Mouse (Mus musculus) heart, embryonic 12.5 days (tissue): ENCODE measurements around the gene Gm7247. TPM values are rescaled to one million over a fixed set of nuclear protein-coding genes. Genes with fewer than 3 reads are reported as not detected.

Experiments
- ATAC-seq: fragments of 200-750 bp; cut with Nextera tagmentation; 2 replicates; pipeline ENCODE4 v1.8.0; 2017; ENCODE audit warnings: moderate TSS enrichment, moderate library complexity; ENCODE audit not compliant: insufficient number of reproducible peaks, low FRiP score
- H3K27ac ChIP-seq: fragments of 300-500 bp; sonication (generic); 2 replicates; pipeline ENCODE4 v1.5.1; 2016; ENCODE audit warnings: mild to moderate bottlenecking, moderate library complexity; ENCODE audit not compliant: poor library complexity, severe bottlenecking
- H3K27me3 ChIP-seq: fragments of 300-500 bp; sonication (generic); replicated peaks from 2 replicates; pipeline ENCODE4 v1.6.1; 2016; ENCODE audit warnings: mild to moderate bottlenecking, moderate library complexity
- H3K36me3 ChIP-seq: fragments of 300-500 bp; sonication (generic); 2 replicates; pipeline ENCODE4 v1.6.1; 2016; ENCODE audit warnings: mild to moderate bottlenecking, moderate library complexity
- H3K4me1 ChIP-seq: fragments of 300-500 bp; sonication (generic); replicated peaks from 2 replicates; pipeline ENCODE4 v1.6.1; 2016; ENCODE audit warnings: mild to moderate bottlenecking
- H3K4me2 ChIP-seq: fragments of 300-500 bp; sonication (generic); 2 replicates; pipeline ENCODE4 v1.6.1; 2016; ENCODE audit warnings: mild to moderate bottlenecking, moderate library complexity
- H3K4me3 ChIP-seq: fragments of 300-500 bp; sonication (generic); 2 replicates; pipeline ENCODE4 v1.5.1; 2016; ENCODE audit warnings: mild to moderate bottlenecking
- H3K9ac ChIP-seq: fragments of 300-500 bp; sonication (generic); 2 replicates; pipeline ENCODE4 v1.6.1; 2016; ENCODE audit warnings: mild to moderate bottlenecking, moderate library complexity
- H3K9me3 ChIP-seq: fragments of 300-500 bp; sonication (generic); replicated peaks from 2 replicates; pipeline ENCODE4 v1.6.1; 2016; ENCODE audit warnings: mild to moderate bottlenecking, moderate library complexity
- WGBS: fragments of 180-500 bp; shearing (Covaris S2); methylation state at CpG from one replicate; pipeline ENCODE4 v1.1.7; 2016; 5-methylcytosine and 5-hydroxymethylcytosine counted together
- polyA plus RNA-seq: library from polyadenylated mRNA; unstranded; fragments of >200 nt; fragmentation: Nextera tagmentation; extraction: Ambion mirVana; gene quantifications from 2 replicates; pipeline ENCODE4 v1.2.1, GENCODE M21; 2016

Gm7247 gene
- not detected in 2 replicates for polyA plus RNA-seq

- 86% methylated on average over 1 of the region's 1 CpGs for WGBS
- no peak within 1 kb of the TSS for H3K4me2 ChIP-seq
- H3K4me3 ChIP-seq = no peak within 1 kb of the TSS
- ATAC-seq = no peak
- peaks cover 6% of the 10 kb centered on the region; the same call in 1 of the 2 replicates for H3K27me3 ChIP-seq
- H3K27ac ChIP-seq = no peak within 1 kb of the TSS
- H3K36me3 ChIP-seq = no peaks in the 10 kb centered on the region
- no peaks in the 10 kb centered on the region for H3K9me3 ChIP-seq
- no peak within 1 kb of the TSS for H3K9ac ChIP-seq
- 0 out of 2 replicates have a peak, but pooled peaks cover 3% of the 10 kb centered on the region for H3K4me1 ChIP-seq
These were observed at the start of gene Gm7247 for GRCm38 (mm10) chr14:51361456-51361855. Gene Gm7247, plus strand, starts transcription at chr14:51361756.

DNA sequence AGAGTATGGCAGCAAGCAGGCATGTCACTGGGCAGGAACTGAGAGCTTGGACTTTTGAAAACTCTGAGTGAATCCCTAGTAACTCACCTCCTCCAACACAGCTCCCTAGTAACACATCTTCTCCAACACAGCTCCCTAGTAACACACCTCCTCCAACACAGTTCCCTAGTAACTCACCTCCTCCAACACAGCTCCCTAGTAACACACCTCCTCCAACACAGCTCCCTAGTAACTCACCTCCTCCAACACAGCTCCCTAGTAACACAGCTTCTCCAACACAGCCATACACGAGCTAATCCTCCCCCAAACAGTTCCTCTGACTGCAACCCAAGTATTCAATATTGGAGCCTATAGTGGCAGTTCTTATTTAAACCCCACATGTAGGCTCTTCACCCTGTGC lies 37.6 kb upstream of the Gm7247 start:
- H3K9ac ChIP-seq = no peak overlapping the region
- WGBS = 50% methylated on average over 1 of the region's 1 CpGs
- no peaks in the 10 kb centered on the region for H3K36me3 ChIP-seq
- no peak overlapping the region for H3K4me3 ChIP-seq
- H3K27ac ChIP-seq = no peak overlapping the region
- no peak overlapping the region for H3K4me2 ChIP-seq
- H3K4me1 ChIP-seq = no peaks in the 10 kb centered on the region
- peaks cover 12% of the 10 kb centered on the region; the same call in 1 of the 2 replicates for H3K9me3 ChIP-seq
- H3K27me3 ChIP-seq = no peaks in the 10 kb centered on the region
- no peak for ATAC-seq

DNA sequence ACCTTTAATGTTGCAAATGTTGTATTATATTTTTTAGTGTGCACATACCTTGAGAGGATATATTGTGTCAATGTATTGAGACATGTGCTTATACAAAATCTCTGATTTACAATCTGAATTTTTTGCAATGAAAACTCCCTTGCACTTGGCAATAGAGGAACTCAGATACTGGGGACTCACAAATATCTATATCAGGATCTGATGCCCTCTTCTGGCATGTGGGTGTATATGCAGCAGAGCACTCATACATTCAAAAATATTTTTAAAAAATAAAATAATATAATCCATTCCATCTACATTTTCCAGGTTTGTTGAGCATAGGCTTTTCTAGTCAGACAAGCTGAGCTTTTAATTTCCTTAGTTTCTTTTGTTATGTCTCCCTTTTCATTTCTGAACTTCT lies 15.5 kb upstream of the Gm7247 start:
- Histone ChIP-seq H3K27me3 (no peaks in the 10 kb centered on the region), H3K36me3 (no peaks in the 10 kb centered on the region), H3K4me2 (no peak overlapping the region), H3K4me3 (no peak overlapping the region), H3K27ac (no peak overlapping the region), H3K9ac (no peak overlapping the region), H3K9me3 (no peaks in the 10 kb centered on the region), H3K4me1 (no peaks in the 10 kb centered on the region)
- ATAC-seq = no peak

DNA sequence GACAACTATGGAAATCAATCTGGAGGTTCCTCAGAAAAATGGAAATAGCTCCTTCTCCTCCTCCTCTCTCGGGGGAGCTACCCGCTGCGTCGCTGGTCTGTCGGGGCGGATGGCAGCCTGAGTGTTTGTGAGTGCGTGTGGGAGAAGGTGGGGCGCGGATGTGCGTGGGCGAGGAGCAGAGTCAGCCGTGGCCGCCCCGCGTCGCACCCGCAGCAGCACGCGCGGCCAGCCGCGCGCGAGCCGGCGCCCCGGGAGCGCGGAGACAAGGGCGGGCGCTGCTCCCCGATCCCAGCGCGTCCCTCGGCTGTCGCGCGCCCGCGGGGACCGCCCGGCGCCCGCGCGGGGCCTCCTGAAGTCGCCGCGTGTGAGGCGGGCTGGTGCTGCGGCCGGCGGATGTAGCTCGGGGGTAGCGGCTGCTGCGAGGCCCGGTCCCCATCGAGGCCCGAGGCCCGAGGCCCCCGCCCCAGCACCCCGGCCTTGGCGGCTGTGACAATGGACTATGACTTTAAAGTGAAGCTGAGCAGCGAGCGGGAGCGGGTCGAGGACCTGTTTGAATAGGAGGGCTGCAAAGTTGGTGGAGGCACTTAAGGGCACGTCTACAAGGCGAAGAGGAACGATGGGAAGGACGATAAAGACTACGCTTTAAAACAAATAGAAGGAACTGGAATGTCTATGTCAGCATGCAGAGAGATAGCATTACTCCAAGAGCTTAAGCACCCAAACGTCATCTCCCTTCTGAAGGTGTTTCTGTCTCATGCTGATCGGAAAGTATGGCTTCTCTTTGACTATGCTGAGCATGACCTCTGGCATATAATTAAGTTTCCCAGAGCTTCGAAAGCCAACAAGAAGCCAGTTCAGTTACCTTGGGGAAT lies 3.2 kb upstream of the Gm7247 start:
- whole genome bisulfite sequencing = 3% methylated on average over 74 of the region's 75 CpGs
- Histone ChIP-seq H3K27ac (no peak overlapping the region), H3K9ac (peak overlapping the region; percentile 80), H3K4me2 (peak overlapping the region; percentile 97), H3K27me3 (peaks cover 6% of the 10 kb centered on the region; the same call in 1 of the 2 replicates), H3K4me1 (no peaks in the 10 kb centered on the region), H3K4me3 (peak overlapping the region; percentile 65), H3K9me3 (no peaks in the 10 kb centered on the region), H3K36me3 (no peaks in the 10 kb centered on the region)
- peak; percentile 48; the same call in 1 of the 2 replicates for ATAC-seq

DNA sequence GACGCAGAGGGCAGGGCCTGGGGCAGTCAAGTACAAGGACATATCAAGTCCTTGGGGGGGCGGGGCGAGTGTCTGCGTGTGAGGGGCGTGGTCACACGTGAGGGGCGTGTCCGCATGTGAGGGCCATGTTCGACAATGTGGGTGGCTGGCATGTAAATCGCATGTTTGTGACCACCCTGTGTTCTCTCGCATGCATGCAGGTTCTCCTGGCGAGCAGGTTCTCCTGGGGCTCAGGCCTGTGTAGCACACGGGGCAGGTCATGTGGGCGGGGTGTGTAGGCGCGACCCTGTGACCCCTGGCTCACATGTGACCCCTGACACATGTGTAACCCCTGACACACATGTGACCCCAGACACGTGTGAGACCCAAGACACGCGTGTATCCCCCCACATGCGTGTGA lies 21.2 kb downstream of the Gm7247 start:
- Histone ChIP-seq H3K4me3 (no peak overlapping the region), H3K4me2 (no peak overlapping the region), H3K27me3 (no peaks in the 10 kb centered on the region), H3K9ac (no peak overlapping the region), H3K4me1 (no peaks in the 10 kb centered on the region), H3K36me3 (no peaks in the 10 kb centered on the region), H3K27ac (no peak overlapping the region), H3K9me3 (peaks cover 24% of the 10 kb centered on the region)
- ATAC-seq = peak; percentile 36; the same call in 1 of the 2 replicates
- 89% methylated on average over 20 of the region's 20 CpGs for WGBS

DNA sequence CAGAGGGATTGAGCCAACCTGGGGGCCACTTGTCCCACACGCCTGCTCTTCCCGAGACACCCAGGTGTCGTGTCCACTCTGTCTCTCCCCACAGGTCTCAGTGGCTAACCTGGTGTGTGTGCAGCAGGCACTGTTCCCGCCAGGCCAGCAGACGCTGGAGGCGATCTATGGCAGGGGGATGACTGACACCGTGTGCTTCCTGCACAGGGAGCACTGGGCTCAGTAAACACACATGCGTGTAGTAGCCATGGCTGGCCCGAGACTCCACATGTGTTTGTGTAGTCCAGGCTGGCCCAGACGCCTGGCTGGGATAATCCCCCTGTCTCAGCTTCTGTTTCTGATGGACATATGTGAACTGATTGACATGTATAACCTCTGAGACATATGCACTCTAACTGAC lies 22.8 kb downstream of the Gm7247 start:
- H3K36me3 ChIP-seq = no peaks in the 10 kb centered on the region
- no peak overlapping the region for H3K4me3 ChIP-seq
- no peak overlapping the region for H3K27ac ChIP-seq
- ATAC-seq = no peak
- H3K4me1 ChIP-seq = no peaks in the 10 kb centered on the region
- H3K9me3 ChIP-seq = peaks cover 29% of the 10 kb centered on the region
- no peak overlapping the region for H3K9ac ChIP-seq
- H3K27me3 ChIP-seq = no peaks in the 10 kb centered on the region
- 89% methylated on average over 10 of the region's 10 CpGs for WGBS
- no peak overlapping the region for H3K4me2 ChIP-seq

DNA sequence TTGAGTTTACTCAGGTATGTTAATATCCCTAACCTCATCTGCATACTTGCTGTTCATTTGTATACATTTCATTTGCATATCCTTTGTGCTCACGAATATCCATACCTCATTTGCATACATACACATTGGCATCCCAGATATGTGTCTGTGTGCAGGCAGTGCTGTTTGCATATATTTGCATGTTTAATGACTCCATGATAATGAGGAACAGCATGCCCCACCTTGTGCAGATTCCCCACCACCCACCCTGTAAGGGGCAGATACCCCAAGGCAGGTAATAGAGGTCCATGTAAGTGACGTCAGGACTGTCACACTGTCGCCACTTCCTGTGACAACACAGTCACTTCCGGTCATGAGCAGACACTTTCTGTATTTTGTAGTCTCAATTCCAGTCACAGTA lies 24.2 kb downstream of the Gm7247 start:
- no peak overlapping the region for H3K27ac ChIP-seq
- H3K4me3 ChIP-seq = no peak overlapping the region
- no peaks in the 10 kb centered on the region for H3K4me1 ChIP-seq
- H3K27me3 ChIP-seq = no peaks in the 10 kb centered on the region
- WGBS = 85% methylated on average over 4 of the region's 4 CpGs
- H3K36me3 ChIP-seq = no peaks in the 10 kb centered on the region
- H3K9me3 ChIP-seq = peaks cover 29% of the 10 kb centered on the region
- H3K9ac ChIP-seq = no peak overlapping the region
- H3K4me2 ChIP-seq = no peak overlapping the region
- no peak for ATAC-seq

GRCm38 (mm10) chr14:51387768-51388167 lies 26.2 kb downstream of the Gm7247 start:
- Histone ChIP-seq H3K36me3 (no peaks in the 10 kb centered on the region), H3K27me3 (no peaks in the 10 kb centered on the region), H3K4me3 (no peak overlapping the region), H3K4me2 (no peak overlapping the region), H3K9me3 (peaks cover 27% of the 10 kb centered on the region), H3K9ac (no peak overlapping the region), H3K27ac (no peak overlapping the region), H3K4me1 (no peaks in the 10 kb centered on the region)
- 93% methylated on average over 8 of the region's 8 CpGs for WGBS
- no peak; the same call in 1 of the 2 replicates for ATAC-seq

DNA sequence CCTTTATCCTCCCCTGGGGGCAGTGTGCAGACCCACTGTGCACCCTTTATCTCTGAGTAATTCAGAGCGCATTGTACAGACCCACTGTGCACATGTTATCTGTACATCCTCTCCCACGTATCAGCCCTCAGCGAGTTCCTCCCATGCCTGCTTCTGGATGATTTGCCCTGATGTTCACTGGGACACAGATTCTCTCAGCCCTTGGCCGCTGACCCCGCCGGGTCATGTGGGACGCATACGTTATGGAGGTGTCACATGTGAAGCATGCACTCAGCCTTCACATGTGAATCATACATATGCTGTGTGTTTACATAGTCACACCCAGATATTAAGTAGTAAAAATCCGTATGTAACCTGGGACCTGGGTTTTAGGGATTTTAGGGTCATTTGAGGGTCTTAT lies 26.7 kb downstream of the Gm7247 start:
- no peak overlapping the region for H3K9ac ChIP-seq
- ATAC-seq = no peak

DNA sequence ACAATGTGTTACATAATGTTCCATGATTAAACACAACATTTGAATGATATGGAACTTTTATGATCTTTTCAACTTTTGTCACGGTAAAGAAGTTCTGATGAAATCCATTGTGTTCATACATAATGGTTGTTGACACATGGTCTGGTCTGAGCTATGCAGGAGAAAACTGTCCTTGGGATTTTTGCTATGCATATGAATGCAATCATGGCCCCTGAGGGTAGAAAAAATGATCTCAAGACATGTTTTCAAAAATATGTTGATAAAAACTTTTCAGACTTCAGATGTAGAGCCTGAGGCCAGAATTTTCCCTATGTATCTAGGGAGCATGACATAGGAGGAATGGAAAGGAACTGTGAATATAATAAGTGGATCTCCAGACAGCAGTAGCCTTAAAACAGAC lies 49.0 kb downstream of the Gm7247 start, which contains the start of gene Vmn2r88:
Gene Vmn2r88, plus strand, starts transcription at position 301 of the 400 bp plus-strand sequence.
- H3K4me3 ChIP-seq = no peak within 1 kb of the TSS
- ATAC-seq = no peak
- no peak within 1 kb of the TSS for H3K9ac ChIP-seq
- H3K27ac ChIP-seq = no peak within 1 kb of the TSS
- no peaks in the 10 kb centered on the region for H3K4me1 ChIP-seq
- WGBS = 77% methylated on average over 1 of the region's 1 CpGs
- H3K9me3 ChIP-seq = no peaks in the 10 kb centered on the region
- no peaks in the 10 kb centered on the region for H3K27me3 ChIP-seq
- no peaks in the 10 kb centered on the region for H3K36me3 ChIP-seq
- no peak within 1 kb of the TSS for H3K4me2 ChIP-seq

More for the DNA sequence above, 26.7 kb downstream of the Gm7247 start:
- Histone ChIP-seq H3K4me2 (no peak overlapping the region), H3K27me3 (no peaks in the 10 kb centered on the region), H3K4me3 (no peak overlapping the region), H3K4me1 (no peaks in the 10 kb centered on the region), H3K27ac (no peak overlapping the region), H3K36me3 (no peaks in the 10 kb centered on the region), H3K9me3 (peaks cover 23% of the 10 kb centered on the region)
- WGBS = 92% methylated on average over 9 of the region's 9 CpGs

- Histone ChIP-seq H3K4me2 (no peak overlapping the region), H3K36me3 (no peaks in the 10 kb centered on the region), H3K4me3 (no peak overlapping the region), H3K27ac (no peak overlapping the region), H3K9me3 (0 out of 2 replicates have a peak, but pooled peaks cover 2% of the 10 kb centered on the region), H3K27me3 (no peaks in the 10 kb centered on the region), H3K9ac (no peak overlapping the region), H3K4me1 (no peaks in the 10 kb centered on the region)
- ATAC-seq = no peak
- WGBS = 63% methylated on average over 2 of the region's 2 CpGs
These were observed 62.3 kb downstream of the Gm7247 start for GRCm38 (mm10) chr14:51423885-51424284.
